Mouse (Mus musculus) CH12.LX (cell line): ENCODE results near the gene Slc13a2.

Experiments used
- ELF1 ChIP-seq: IDR thresholded peaks from 2 replicates; pipeline ENCODE4 v1.6.1; 2014; ENCODE audit warnings: low read depth, mild to moderate bottlenecking, inconsistent platforms, low read length, improper control_type of control experiment
- POLR2A ChIP-seq: IDR thresholded peaks from 2 replicates; pipeline ENCODE4 v1.6.1; 2011; ENCODE audit warnings: low read depth, mild to moderate bottlenecking, improper control_type of control experiment, low read length

- no peak for TF ChIP-seq ELF1
- TF ChIP-seq POLR2A: no peak
These were observed 5.2 kb downstream of the Slc13a2 start for GRCm38 (mm10) chr11:78416854-78417253.
